Mouse (Mus musculus) adrenal gland, adult 18-20 months (tissue): ENCODE results near the gene Tns3. TPM values are rescaled to one million over a fixed set of nuclear protein-coding genes. Genes with fewer than 3 reads are reported as not detected.

Source experiments
- DNase-seq, 2 experiments: peaks; one replicate each; pipeline ENCODE4 v3.0.0; 2021 to 2022; ENCODE audit warnings: low spot score in 2 of 2
- long read RNA-seq, 2 experiments: library from polyadenylated mRNA; stranded (forward); transcript quantifications; one replicate each; pipeline ENCODE4 v2.0.0; 2021
- total RNA-seq, 2 experiments: library from RNA; stranded (reverse); gene quantifications; 1 replicate in 1 of 2; 2 replicates in 1 of 2; pipeline ENCODE4 v1.2.3; 2021

Tns3 gene
- 10 to 100 TPM; 48.3 to 51.5 TPM for total RNA-seq
- long read RNA-seq, experiment 1, partial matches to known transcripts: 0 of 1 reads
- long read RNA-seq, experiment 1, other reads (novel, unspliced or antisense): 1 of 1 reads
- long read RNA-seq, experiment 2, partial matches to known transcripts: 1 of 3 reads
- long read RNA-seq, experiment 2, other reads (novel, unspliced or antisense): 2 of 3 reads

- peak in 1 of 2 experiments; percentile 64 for DNase-seq
These were observed at the start of gene Tns3 for GRCm38 (mm10) chr11:8664393-8664743. Gene Tns3, minus strand, starts transcription at chr11:8664535.

GRCm38 (mm10) chr11:8706246-8707041 lies 42.1 kb upstream of the Tns3 start:
- DNase-seq: no peak

- DNase-seq: no peak
These were observed 40.8 kb upstream of the Tns3 start for GRCm38 (mm10) chr11:8705156-8705555.

GRCm38 (mm10) chr11:8703876-8704275 lies 39.5 kb upstream of the Tns3 start:
- DNase-seq: no peak

- DNase-seq: no peak
These were observed 38.2 kb upstream of the Tns3 start for GRCm38 (mm10) chr11:8702532-8702886.

- no peak for DNase-seq
These were observed 37.7 kb upstream of the Tns3 start for GRCm38 (mm10) chr11:8701845-8702531.

- DNase-seq: no peak
These were observed 37.1 kb upstream of the Tns3 start for GRCm38 (mm10) chr11:8701400-8701799.

- no peak for DNase-seq
These were observed 36.4 kb upstream of the Tns3 start for GRCm38 (mm10) chr11:8700641-8701221.

- DNase-seq: no peak
These were observed 35.4 kb upstream of the Tns3 start for GRCm38 (mm10) chr11:8699777-8700176.

GRCm38 (mm10) chr11:8697670-8698069 lies 33.3 kb upstream of the Tns3 start:
- no peak for DNase-seq

- no peak for DNase-seq
These were observed 29.8 kb upstream of the Tns3 start for GRCm38 (mm10) chr11:8694096-8694495.

- no peak for DNase-seq
These were observed 28.5 kb upstream of the Tns3 start for GRCm38 (mm10) chr11:8692536-8693471.

GRCm38 (mm10) chr11:8692162-8692535 lies 27.8 kb upstream of the Tns3 start:
- no peak for DNase-seq

GRCm38 (mm10) chr11:8691605-8692004 lies 27.3 kb upstream of the Tns3 start:
- DNase-seq: no peak

GRCm38 (mm10) chr11:8690633-8691032 lies 26.3 kb upstream of the Tns3 start:
- no peak for DNase-seq

GRCm38 (mm10) chr11:8689515-8689914 lies 25.2 kb upstream of the Tns3 start:
- no peak for DNase-seq

- DNase-seq: no peak
These were observed 24.6 kb upstream of the Tns3 start for GRCm38 (mm10) chr11:8688907-8689306.

GRCm38 (mm10) chr11:8686501-8686900 lies 22.2 kb upstream of the Tns3 start:
- no peak for DNase-seq

- DNase-seq: no peak
These were observed 21.7 kb upstream of the Tns3 start for GRCm38 (mm10) chr11:8686061-8686460.

GRCm38 (mm10) chr11:8685195-8685594 lies 20.9 kb upstream of the Tns3 start:
- DNase-seq: no peak

GRCm38 (mm10) chr11:8684262-8684661 lies 19.9 kb upstream of the Tns3 start:
- no peak for DNase-seq
